Mouse (Mus musculus): ENCODE measurements around the gene Prf1. TPM values are rescaled to one million over a fixed set of nuclear protein-coding genes. Genes with fewer than 3 reads are reported as not detected.

Prf1 gene
- polyA plus RNA-seq, 1 experiment from 2014 or later = not detected

- Histone ChIP-seq H3K27me3 (peaks cover 42% of the 10 kb centered on the region), H3K9ac (peak within 1 kb of the TSS; percentile 68), H3K4me1 (peaks cover 15% of the 10 kb centered on the region), H3K9me3 (no peaks in the 10 kb centered on the region), H3K27ac (no peak within 1 kb of the TSS), H3K4me3 (replicated peaks) (peak within 1 kb of the TSS; percentile 57), H3K4me2 (peak within 1 kb of the TSS; percentile 98), H3K36me3 (replicated peaks) (no peaks in the 10 kb centered on the region)
- 2% methylated on average over 52 of the region's 75 CpGs for WGBS
- peak; percentile 70 for ATAC-seq (ENCODE audit: low FRiP score)
Measured at GRCm38 (mm10) chr10:61273081-61273843, 24.4 kb upstream of the Prf1 start, which contains the start of gene Adamts14. TSS of gene Adamts14 (minus strand) at chr10:61273438.

GRCm38 (mm10) chr10:61273844-61274215 is 23.8 kb upstream of the Prf1 start:
- WGBS = 49% methylated on average over 7 of the region's 7 CpGs
- Histone ChIP-seq H3K27ac (no peak overlapping the region), H3K9ac (no peak overlapping the region), H3K4me1 (peaks cover 15% of the 10 kb centered on the region), H3K27me3 (peaks cover 42% of the 10 kb centered on the region), H3K9me3 (no peaks in the 10 kb centered on the region), H3K4me3 (replicated peaks) (peak overlapping the region; percentile 57), H3K4me2 (peak overlapping the region; percentile 98), H3K36me3 (replicated peaks) (no peaks in the 10 kb centered on the region)
- ATAC-seq (ENCODE audit: low FRiP score) = no peak

- Histone ChIP-seq H3K9ac (no peak overlapping the region), H3K9me3 (no peaks in the 10 kb centered on the region), H3K27me3 (peaks cover 42% of the 10 kb centered on the region), H3K36me3 (replicated peaks) (no peaks in the 10 kb centered on the region), H3K4me2 (no peak overlapping the region), H3K27ac (no peak overlapping the region), H3K4me1 (peaks cover 15% of the 10 kb centered on the region), H3K4me3 (replicated peaks) (no peak overlapping the region)
- 73% methylated on average over 2 of the region's 2 CpGs for WGBS
- no peak for ATAC-seq (ENCODE audit: low FRiP score)
Measured at GRCm38 (mm10) chr10:61274532-61274931, 23.1 kb upstream of the Prf1 start.

- Histone ChIP-seq H3K36me3 (replicated peaks) (no peaks in the 10 kb centered on the region), H3K9ac (no peak overlapping the region), H3K4me1 (peaks cover 15% of the 10 kb centered on the region), H3K27me3 (peaks cover 42% of the 10 kb centered on the region), H3K9me3 (no peaks in the 10 kb centered on the region), H3K4me3 (replicated peaks) (no peak overlapping the region), H3K27ac (no peak overlapping the region), H3K4me2 (no peak overlapping the region)
- ATAC-seq (ENCODE audit: low FRiP score) = peak; percentile 55
- WGBS = 4% methylated on average over 5 of the region's 5 CpGs
Measured at GRCm38 (mm10) chr10:61275669-61276110, 21.9 kb upstream of the Prf1 start.

- ATAC-seq (ENCODE audit: low FRiP score) = no peak
- Histone ChIP-seq H3K4me1 (peaks cover 15% of the 10 kb centered on the region), H3K27me3 (peaks cover 32% of the 10 kb centered on the region), H3K36me3 (replicated peaks) (no peaks in the 10 kb centered on the region), H3K4me3 (replicated peaks) (no peak overlapping the region), H3K27ac (no peak overlapping the region), H3K4me2 (no peak overlapping the region), H3K9ac (no peak overlapping the region), H3K9me3 (no peaks in the 10 kb centered on the region)
- WGBS = 92% methylated on average over 6 of the region's 6 CpGs
Measured at GRCm38 (mm10) chr10:61277051-61277450, 20.6 kb upstream of the Prf1 start.

GRCm38 (mm10) chr10:61277918-61278674 is 19.5 kb upstream of the Prf1 start:
- Histone ChIP-seq H3K9ac (no peak overlapping the region), H3K4me3 (replicated peaks) (no peak overlapping the region), H3K4me2 (no peak overlapping the region), H3K27me3 (peaks cover 22% of the 10 kb centered on the region), H3K4me1 (peaks cover 9% of the 10 kb centered on the region), H3K27ac (no peak overlapping the region), H3K9me3 (no peaks in the 10 kb centered on the region), H3K36me3 (replicated peaks) (no peaks in the 10 kb centered on the region)
- WGBS = 80% methylated on average over 14 of the region's 14 CpGs
- no peak for ATAC-seq (ENCODE audit: low FRiP score)

- no peaks in the 10 kb centered on the region for H3K9me3 ChIP-seq
- H3K27me3 ChIP-seq = no peaks in the 10 kb centered on the region
- no peak overlapping the region for H3K27ac ChIP-seq
- H3K9ac ChIP-seq = no peak overlapping the region
- H3K4me3 ChIP-seq (replicated peaks) = no peak overlapping the region
- ATAC-seq (ENCODE audit: low FRiP score) = no peak
- WGBS = 86% methylated on average over 5 of the region's 5 CpGs
- H3K36me3 ChIP-seq (replicated peaks) = no peaks in the 10 kb centered on the region
- no peaks in the 10 kb centered on the region; the same call in 1 of the 2 replicates for H3K4me1 ChIP-seq
- no peak overlapping the region for H3K4me2 ChIP-seq
Measured at GRCm38 (mm10) chr10:61281115-61281514, 16.5 kb upstream of the Prf1 start.

GRCm38 (mm10) chr10:61284309-61284708 is 13.3 kb upstream of the Prf1 start:
- H3K9ac ChIP-seq = no peak overlapping the region
- no peaks in the 10 kb centered on the region for H3K4me1 ChIP-seq
- H3K36me3 ChIP-seq (replicated peaks) = no peaks in the 10 kb centered on the region
- no peak overlapping the region for H3K4me3 ChIP-seq (replicated peaks)
- no peak for ATAC-seq (ENCODE audit: low FRiP score)
- H3K9me3 ChIP-seq = no peaks in the 10 kb centered on the region
- 90% methylated on average over 4 of the region's 4 CpGs for WGBS
- H3K4me2 ChIP-seq = no peak overlapping the region
- H3K27me3 ChIP-seq = no peaks in the 10 kb centered on the region
- no peak overlapping the region for H3K27ac ChIP-seq

- H3K9me3 ChIP-seq = no peaks in the 10 kb centered on the region
- H3K27me3 ChIP-seq = no peaks in the 10 kb centered on the region
- H3K4me2 ChIP-seq = no peak overlapping the region
- no peaks in the 10 kb centered on the region for H3K36me3 ChIP-seq (replicated peaks)
- H3K4me1 ChIP-seq = no peaks in the 10 kb centered on the region
- no peak for ATAC-seq (ENCODE audit: low FRiP score)
- no peak overlapping the region for H3K4me3 ChIP-seq (replicated peaks)
- WGBS = 87% methylated on average over 11 of the region's 11 CpGs
- no peak overlapping the region for H3K27ac ChIP-seq
- no peak overlapping the region for H3K9ac ChIP-seq
Measured at GRCm38 (mm10) chr10:61285271-61285670, 12.4 kb upstream of the Prf1 start.

- no peak overlapping the region for H3K4me3 ChIP-seq (replicated peaks)
- H3K27ac ChIP-seq = no peak overlapping the region
- no peak for ATAC-seq (ENCODE audit: low FRiP score)
- no peak overlapping the region for H3K4me2 ChIP-seq
- no peaks in the 10 kb centered on the region for H3K4me1 ChIP-seq
- WGBS = 75% methylated on average over 7 of the region's 7 CpGs
- H3K27me3 ChIP-seq = no peaks in the 10 kb centered on the region
- no peaks in the 10 kb centered on the region for H3K36me3 ChIP-seq (replicated peaks)
- no peak overlapping the region for H3K9ac ChIP-seq
- no peaks in the 10 kb centered on the region for H3K9me3 ChIP-seq
Measured at GRCm38 (mm10) chr10:61286246-61286645, 11.4 kb upstream of the Prf1 start.

- Histone ChIP-seq H3K4me3 (replicated peaks) (no peak overlapping the region), H3K36me3 (replicated peaks) (no peaks in the 10 kb centered on the region), H3K27ac (no peak overlapping the region), H3K27me3 (no peaks in the 10 kb centered on the region), H3K9ac (no peak overlapping the region), H3K9me3 (no peaks in the 10 kb centered on the region), H3K4me1 (no peaks in the 10 kb centered on the region), H3K4me2 (no peak overlapping the region)
- no peak for ATAC-seq (ENCODE audit: low FRiP score)
- WGBS = 80% methylated on average over 2 of the region's 2 CpGs
Measured at GRCm38 (mm10) chr10:61290016-61290415, 7.6 kb upstream of the Prf1 start.

GRCm38 (mm10) chr10:61290479-61290878 is 7.2 kb upstream of the Prf1 start:
- 44% methylated on average over 2 of the region's 2 CpGs for WGBS
- Histone ChIP-seq H3K36me3 (replicated peaks) (no peaks in the 10 kb centered on the region), H3K27me3 (no peaks in the 10 kb centered on the region), H3K9me3 (no peaks in the 10 kb centered on the region), H3K4me3 (replicated peaks) (no peak overlapping the region), H3K4me2 (no peak overlapping the region), H3K4me1 (no peaks in the 10 kb centered on the region), H3K27ac (no peak overlapping the region), H3K9ac (no peak overlapping the region)
- ATAC-seq (ENCODE audit: low FRiP score) = no peak
